Mouse (Mus musculus): Measurements from ENCODE around the gene Engase.

DNA sequence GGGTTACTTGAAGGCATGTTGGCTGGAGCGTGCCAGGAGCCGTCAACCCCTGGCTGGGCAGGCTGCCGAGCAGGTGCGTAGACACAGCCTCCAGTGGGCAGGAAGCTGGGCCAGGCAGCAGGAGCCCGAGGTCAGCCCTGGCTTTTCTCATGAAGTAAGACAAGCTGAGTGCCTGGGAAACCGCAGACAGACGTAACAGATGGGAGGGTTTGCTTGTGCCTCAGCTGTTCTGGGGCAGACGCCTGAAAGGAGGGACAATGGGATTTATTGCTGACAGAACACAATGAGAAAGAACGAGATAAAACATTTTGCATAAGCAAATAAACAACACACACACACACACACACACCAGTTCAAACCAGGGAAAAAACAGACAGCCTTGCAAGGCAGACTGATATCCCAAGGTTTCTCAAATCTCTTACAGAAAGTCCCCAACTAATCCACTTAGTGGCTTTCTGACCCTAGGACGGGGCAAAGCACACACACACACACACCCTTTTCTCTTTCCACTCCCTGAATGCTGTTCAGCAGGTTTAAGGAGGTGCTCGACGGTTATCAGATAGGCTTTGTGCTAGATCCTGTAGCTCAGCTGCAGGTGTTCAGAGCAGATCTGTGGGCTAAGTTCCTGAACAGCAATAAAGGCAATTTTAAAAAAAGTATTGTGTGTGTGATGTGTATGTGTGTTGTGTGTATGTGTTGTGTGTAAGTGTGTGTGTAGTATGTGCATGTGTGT lies 6.2 kb upstream of the Engase start:
- TF ChIP-seq MYOD1 (IDR thresholded peaks at IDR 0.05; ENCODE audit: control insufficient read depth in 1 of 3, insufficient read length in 2 of 3, low read depth in 2 of 3) (peak; percentile 73 to 90 (median 88)), TCF12 (IDR thresholded peaks at IDR 0.05; ENCODE audit: insufficient read depth, poor library complexity, severe bottlenecking) (peak; percentile 72), POLR2A (IDR thresholded peaks at IDR 0.05; ENCODE audit: insufficient read length, low read depth) (no peak), USF1 (IDR thresholded peaks at IDR 0.05; ENCODE audit: low read depth) (no peak), REST (IDR thresholded peaks at IDR 0.05; ENCODE audit: insufficient read depth, insufficient read length) (no peak), POLR2AphosphoS2 (IDR thresholded peaks at IDR 0.05; ENCODE audit: insufficient read length, low read depth) (no peak)

Data from myocyte (in vitro differentiated cells).